21 mouse cellular contexts compared by ENCODE assay signal in genomic region chr9:51026952-51027351, GRCm38 (mm10). TPM values are rescaled to one million over a fixed set of nuclear protein-coding genes. Genes with fewer than 3 reads are reported as not detected.
DNase-seq lines count a peak whose midpoint lies in the region; ATAC-seq and TF ChIP-seq lines count a peak whose summit lies in the region.
"Had no signal": no experiment of that assay in that cellular context is flagged by ENCODE, and none has a peak within 500 bp of the region (broad histone marks: within the 10 kb centered on the region; RNA-seq: fewer than 3 reads in every experiment).

No protein-coding gene starts in this region.

- ATAC-seq in kidney, postnatal 0 days (replicated peaks; ENCODE audit: low FRiP score, low read depth): no peak
- ATAC-seq in kidney, embryonic 14.5 days (ENCODE audit: low FRiP score, low TSS enrichment): no peak
- ATAC-seq: forebrain, embryonic 14.5 days; intestine, embryonic 16.5 days had no signal

- no peak overlapping the region for H3K4me3 ChIP-seq in kidney, postnatal 0 days (replicated peaks; ENCODE audit: low read depth, low read length)
- H3K4me3 ChIP-seq in kidney, embryonic 14.5 days (ENCODE audit: low read length): no peak overlapping the region
- H3K4me3 ChIP-seq: embryonic facial prominence, embryonic 13.5 days; gastrocnemius, adult 2 months; heart, embryonic 12.5 days; hindbrain, embryonic 10.5 days had no signal

- no peak overlapping the region for H3K27ac ChIP-seq in kidney, postnatal 0 days
- no peak overlapping the region for H3K27ac ChIP-seq in kidney, embryonic 14.5 days (ENCODE audit: low read depth, low read length)
- H3K27ac ChIP-seq: embryonic facial prominence, embryonic 13.5 days; gastrocnemius, adult 2 months; hindbrain, embryonic 10.5 days; hindbrain, embryonic 14.5 days had no signal

- 90% methylated on average over 1 of the region's 1 CpGs for WGBS in kidney, postnatal 0 days
- WGBS in kidney, embryonic 14.5 days: 94% methylated on average over 1 of the region's 1 CpGs

- DNase-seq in embryo, embryonic 10 days (ENCODE audit: low spot score): peak; percentile 11
- no peak for DNase-seq in embryo, embryonic 11 days
- DNase-seq in kidney, postnatal 0 days (ENCODE audit: low spot score): no peak
- DNase-seq in ES-CJ7 (ENCODE audit: low read depth, low spot score): peak; percentile 8
- DNase-seq in retina, postnatal 1 day: peak; percentile 12
- DNase-seq in cerebellum, adult 11 months: no peak
- DNase-seq in yolk sac, embryonic 10.5 days (ENCODE audit: low spot score): no peak
- DNase-seq: adrenal gland, adult 2 months; adrenal gland, postnatal 36 days; cerebellum, adult 8-10 months; cerebellum, postnatal 14 days; gastrocnemius, adult 2 months; gastrocnemius, postnatal 25 days had no signal

- no peaks in the 10 kb centered on the region for H3K4me1 ChIP-seq in kidney, postnatal 0 days (replicated peaks; ENCODE audit: insufficient read depth, low read length)
- no peaks in the 10 kb centered on the region for H3K4me1 ChIP-seq in kidney, embryonic 14.5 days (ENCODE audit: control insufficient read depth, insufficient read depth, low read length)
- H3K4me1 ChIP-seq: embryonic facial prominence, embryonic 13.5 days; heart, embryonic 12.5 days; hindbrain, embryonic 10.5 days had no signal

- H3K27me3 ChIP-seq in kidney, postnatal 0 days (ENCODE audit: insufficient read depth, low read length): no peaks in the 10 kb centered on the region
- no peaks in the 10 kb centered on the region for H3K27me3 ChIP-seq in kidney, embryonic 14.5 days (ENCODE audit: control insufficient read depth, insufficient read depth, low read length)
- H3K27me3 ChIP-seq: embryonic facial prominence, embryonic 13.5 days; heart, embryonic 12.5 days had no signal

- peak; percentile 32 for TF ChIP-seq CTCF in kidney, postnatal 0 days (IDR thresholded peaks at IDR 0.05; ENCODE audit: low read depth)

- no peak overlapping the region for H3K4me2 ChIP-seq in kidney, postnatal 0 days (ENCODE audit: low read length)
- H3K4me2 ChIP-seq in kidney, embryonic 14.5 days (replicated peaks; ENCODE audit: low read depth, low read length): no peak overlapping the region
- H3K4me2 ChIP-seq: embryonic facial prominence, embryonic 13.5 days; heart, embryonic 12.5 days; hindbrain, embryonic 14.5 days had no signal

- no peaks in the 10 kb centered on the region for H3K36me3 ChIP-seq in kidney, postnatal 0 days (ENCODE audit: insufficient read depth, low read length)
- H3K36me3 ChIP-seq in kidney, embryonic 14.5 days (ENCODE audit: control insufficient read depth, insufficient read depth, low read length): no peaks in the 10 kb centered on the region
- H3K36me3 ChIP-seq: embryonic facial prominence, embryonic 13.5 days; heart, embryonic 12.5 days; hindbrain, embryonic 10.5 days had no signal

- H3K9me3 ChIP-seq in kidney, postnatal 0 days (replicated peaks; ENCODE audit: low read length): no peaks in the 10 kb centered on the region
- no peaks in the 10 kb centered on the region for H3K9me3 ChIP-seq in kidney, embryonic 14.5 days (ENCODE audit: control insufficient read depth, low read length)
- H3K9me3 ChIP-seq: embryonic facial prominence, embryonic 13.5 days; heart, embryonic 12.5 days; hindbrain, embryonic 10.5 days had no signal

- H3K9ac ChIP-seq in kidney, postnatal 0 days (ENCODE audit: low read depth, low read length): no peak overlapping the region
- H3K9ac ChIP-seq in kidney, embryonic 14.5 days (ENCODE audit: low read depth, low read length): no peak overlapping the region
- H3K9ac ChIP-seq: embryonic facial prominence, embryonic 13.5 days; heart, embryonic 12.5 days; hindbrain, embryonic 14.5 days had no signal

RNA-seq across cellular contexts. Expression of gene Sik2, which starts 18.1 kb away (rescaled TPM):
- polyA plus RNA-seq in kidney, postnatal 0 days (2015; fragmentation: Nextera tagmentation; extraction: Ambion mirVana): 11.8 and 12.5 TPM in 2 replicates
- 11.4 and 17.9 TPM in 2 replicates for polyA plus RNA-seq in kidney, embryonic 14.5 days (2014; fragmentation: Nextera tagmentation; extraction: Ambion mirVana)

RNA-seq across cellular contexts. Expression of gene Btg4, which starts 33.7 kb away (rescaled TPM):
- polyA plus RNA-seq in kidney, postnatal 0 days (2015; fragmentation: Nextera tagmentation; extraction: Ambion mirVana): not detected in 2 replicates
- polyA plus RNA-seq in kidney, embryonic 14.5 days (2014; fragmentation: Nextera tagmentation; extraction: Ambion mirVana): not detected in 2 replicates
- polyA plus RNA-seq: adrenal gland, adult 2 months; embryonic facial prominence, embryonic 13.5 days; forebrain, embryonic 14.5 days; heart, embryonic 12.5 days; heart, embryonic 16.5 days; hindbrain, embryonic 10.5 days; hindbrain, embryonic 14.5 days; intestine, embryonic 16.5 days had no signal

RNA-seq across cellular contexts. Expression of gene Layn, which starts 49.9 kb away (rescaled TPM):
- 8.0 and 8.5 TPM in 2 replicates for polyA plus RNA-seq in kidney, postnatal 0 days (2015; fragmentation: Nextera tagmentation; extraction: Ambion mirVana)
- polyA plus RNA-seq in kidney, embryonic 14.5 days (2014; fragmentation: Nextera tagmentation; extraction: Ambion mirVana): 5.4 and 7.6 TPM in 2 replicates

Comparison
In these comparisons a context has a peak if more than half of its experiments do, and no peak if none do; other contexts are left out.
1. DNase-seq: peak in embryo, embryonic 10 days (single experiment), ES-CJ7 (single experiment) and retina, postnatal 1 day (single experiment); none in embryo, embryonic 11 days (single experiment), kidney, postnatal 0 days (single experiment), cerebellum, adult 11 months (single experiment) and yolk sac, embryonic 10.5 days (single experiment).